Mouse (Mus musculus) spleen, adult 18-20 months (tissue): Measurements from ENCODE around the gene Mrc2.

Source experiments
- DNase-seq, 2 experiments: peaks; one replicate each; pipeline ENCODE4 v3.0.0; 2022; ENCODE audit warnings: mixed read lengths in 2 of 2

Mrc2 gene

GRCm38 (mm10) chr11:105352152-105352551 lies 59.7 kb downstream of the Mrc2 start:
- DNase-seq, result no peak

- DNase-seq, result no peak
Measured at GRCm38 (mm10) chr11:105352954-105353890, 60.8 kb downstream of the Mrc2 start.

- DNase-seq, result no peak
Measured at GRCm38 (mm10) chr11:105353891-105354280, 61.4 kb downstream of the Mrc2 start.

- no peak for DNase-seq
Measured at GRCm38 (mm10) chr11:105356301-105356700, 63.9 kb downstream of the Mrc2 start.

GRCm38 (mm10) chr11:105362041-105362765 lies 69.8 kb downstream of the Mrc2 start:
- DNase-seq, result no peak

- DNase-seq, result peak; percentile 44 to 78
Measured at GRCm38 (mm10) chr11:105362946-105363597, 70.6 kb downstream of the Mrc2 start.

GRCm38 (mm10) chr11:105363598-105364385 lies 71.3 kb downstream of the Mrc2 start:
- DNase-seq, result no peak

- DNase-seq, result peak in 1 of 2 experiments; percentile 15
Measured at GRCm38 (mm10) chr11:105364386-105365065, 72.1 kb downstream of the Mrc2 start.

- no peak for DNase-seq
Measured at GRCm38 (mm10) chr11:105365611-105366010, 73.2 kb downstream of the Mrc2 start.

- no peak for DNase-seq
Measured at GRCm38 (mm10) chr11:105366051-105366450, 73.6 kb downstream of the Mrc2 start.

- no peak for DNase-seq
Measured at GRCm38 (mm10) chr11:105367163-105367562, 74.7 kb downstream of the Mrc2 start.

GRCm38 (mm10) chr11:105368833-105369232 lies 76.4 kb downstream of the Mrc2 start:
- no peak for DNase-seq

- DNase-seq, result no peak
Measured at GRCm38 (mm10) chr11:105369526-105370386, 77.3 kb downstream of the Mrc2 start.

- no peak for DNase-seq
Measured at GRCm38 (mm10) chr11:105371818-105372217, 79.4 kb downstream of the Mrc2 start.

- no peak for DNase-seq
Measured at GRCm38 (mm10) chr11:105373881-105374280, 81.4 kb downstream of the Mrc2 start.

GRCm38 (mm10) chr11:105374526-105375175 lies 82.2 kb downstream of the Mrc2 start:
- no peak for DNase-seq

GRCm38 (mm10) chr11:105375821-105376235 lies 83.4 kb downstream of the Mrc2 start:
- DNase-seq, result no peak

GRCm38 (mm10) chr11:105385266-105385665 lies 92.8 kb downstream of the Mrc2 start:
- DNase-seq, result no peak

GRCm38 (mm10) chr11:105388636-105389035 lies 96.2 kb downstream of the Mrc2 start:
- no peak for DNase-seq

- DNase-seq, result no peak
Measured at GRCm38 (mm10) chr11:105390290-105390689, 97.8 kb downstream of the Mrc2 start.
